Mouse (Mus musculus) layer of hippocampus, adult 8-10 months (tissue): ENCODE results near the gene Gm49378. TPM values are rescaled to one million over a fixed set of nuclear protein-coding genes. Genes with fewer than 3 reads are reported as not detected.

Experiments
- DNase-seq, 2 experiments: peaks; one replicate each; pipeline ENCODE4 v3.0.0; 2022; ENCODE audit warnings: low spot score in 2 of 2
- total RNA-seq, 4 experiments: library from RNA; stranded (reverse); gene quantifications; 2 replicates each; pipeline ENCODE4 v1.2.4; 2022

Gm49378 gene
- total RNA-seq, 4 experiments from 2014 or later, result 4.2 to 7.5 (median 5.5) TPM

DNA sequence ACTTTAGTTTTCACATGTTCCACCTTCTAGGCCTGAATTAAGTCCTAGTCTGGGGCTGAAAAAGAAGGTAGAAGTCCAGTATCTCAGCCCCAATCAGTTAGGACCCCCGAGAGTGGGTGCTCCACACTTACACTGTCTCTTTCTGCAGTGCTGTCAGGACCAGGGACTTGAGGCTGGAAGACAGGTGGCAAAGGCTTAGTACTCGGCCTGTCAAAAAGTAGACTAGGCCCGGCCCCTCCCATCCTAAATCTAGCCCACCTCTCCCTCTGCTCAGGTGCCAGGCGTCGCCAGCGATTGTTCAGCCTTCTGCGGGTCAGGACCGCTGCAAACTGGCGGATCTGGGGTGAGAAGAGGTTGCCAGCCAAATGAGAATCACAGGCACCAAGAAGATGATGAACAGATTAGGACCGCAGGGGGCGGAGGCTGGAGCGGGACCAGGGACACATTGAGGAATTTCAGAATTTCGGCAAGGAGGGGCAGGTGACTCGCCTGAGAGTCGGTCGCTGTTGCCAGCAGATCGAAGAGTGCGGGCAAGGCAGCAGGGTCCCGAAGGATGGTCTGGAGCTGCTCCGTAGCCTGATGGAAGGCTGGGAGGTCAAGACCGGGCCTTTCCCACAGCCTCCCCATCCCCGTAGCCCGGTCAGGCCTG is 2.7 kb downstream of the Gm49378 start:
- DNase-seq, result peak in 1 of 2 experiments; percentile 28

DNA sequence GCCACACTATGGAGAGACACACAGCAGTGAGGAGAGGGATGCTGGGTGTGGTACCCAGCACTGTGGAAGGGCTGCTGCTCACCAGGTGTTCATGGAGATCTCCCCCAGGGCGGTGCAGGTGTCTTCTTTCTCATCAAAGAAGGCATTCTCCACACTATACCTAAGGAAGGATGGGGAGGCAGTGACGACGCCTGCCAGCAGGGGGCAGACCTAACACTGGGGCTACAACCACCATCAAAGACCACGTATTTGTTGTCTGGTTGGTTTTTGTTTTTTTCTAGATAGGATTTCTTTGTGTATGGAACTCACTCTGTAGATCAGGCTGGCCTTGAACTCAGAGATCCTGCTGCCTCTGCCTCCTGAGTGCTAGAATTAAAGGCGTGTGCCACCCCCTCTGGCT is 8.4 kb downstream of the Gm49378 start:
- no peak for DNase-seq

DNA sequence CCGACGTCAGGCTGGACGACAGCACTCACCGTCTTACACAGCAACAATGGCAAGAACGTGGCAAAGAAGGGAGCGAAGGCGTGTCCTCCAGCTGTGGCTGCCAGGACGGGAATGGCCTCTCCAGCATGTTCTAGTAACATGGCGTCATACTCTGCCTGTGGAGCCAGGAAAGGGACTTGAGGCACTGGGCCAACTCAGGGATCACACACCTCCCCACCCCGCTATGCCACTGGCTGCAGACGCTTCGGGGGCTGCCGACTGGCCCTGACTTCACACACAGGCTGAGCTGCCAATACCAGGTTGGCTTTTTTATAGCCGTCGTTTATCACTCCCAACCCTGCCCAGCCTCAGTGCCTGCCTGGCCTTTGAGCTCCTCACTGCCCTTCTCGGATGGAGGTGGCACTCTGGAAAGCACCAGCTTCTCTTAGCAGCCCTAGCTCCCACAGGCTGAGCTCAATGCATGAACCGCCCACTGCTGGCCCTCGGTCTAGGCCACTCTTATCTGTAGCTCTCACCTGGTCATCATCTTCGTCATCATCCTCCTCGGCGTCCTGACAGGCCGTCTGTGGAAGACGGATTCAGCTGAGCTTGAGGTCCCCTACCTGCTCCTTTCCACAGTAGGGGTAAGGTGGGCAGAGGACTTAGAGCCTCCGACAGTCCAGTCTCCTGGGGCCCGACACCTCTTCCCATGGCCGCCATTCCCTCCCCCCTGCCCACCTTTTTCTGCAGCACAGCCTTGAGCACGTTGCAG is 9.4 kb downstream of the Gm49378 start:
- DNase-seq, result no peak

DNA sequence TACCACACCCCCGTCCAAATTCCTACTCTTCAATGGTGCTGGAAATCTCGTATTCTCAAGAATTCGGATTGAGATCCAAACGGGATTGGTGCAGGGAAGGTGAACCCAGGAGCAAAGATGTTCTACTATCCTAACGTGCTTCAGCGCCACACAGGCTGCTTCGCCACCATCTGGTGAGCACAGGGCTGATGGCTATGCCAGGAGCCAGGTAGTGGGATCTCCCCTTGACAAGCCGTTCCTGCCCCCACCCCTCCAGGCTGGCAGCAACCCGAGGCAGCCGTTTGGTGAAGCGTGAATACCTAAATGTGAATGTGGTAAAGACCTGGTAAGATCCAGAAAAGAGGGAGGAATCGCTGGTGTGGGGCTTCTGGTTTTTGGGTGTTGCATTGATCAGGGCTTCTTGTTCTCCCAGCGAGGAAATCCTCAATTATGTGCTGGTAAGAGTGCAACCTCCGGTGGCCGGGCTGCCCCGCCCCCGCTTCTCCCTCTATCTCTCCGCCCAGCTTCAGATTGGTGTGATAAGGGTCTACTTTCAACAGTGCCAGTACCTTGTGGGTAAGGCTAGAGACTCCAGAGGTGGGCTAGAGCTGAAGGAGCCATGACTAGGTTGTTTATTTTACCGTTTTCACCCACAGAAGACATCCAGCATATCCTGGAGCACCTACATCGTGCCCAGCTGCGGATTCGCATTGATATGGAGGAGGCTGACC is 19.1 kb downstream of the Gm49378 start:
- no peak for DNase-seq

DNA sequence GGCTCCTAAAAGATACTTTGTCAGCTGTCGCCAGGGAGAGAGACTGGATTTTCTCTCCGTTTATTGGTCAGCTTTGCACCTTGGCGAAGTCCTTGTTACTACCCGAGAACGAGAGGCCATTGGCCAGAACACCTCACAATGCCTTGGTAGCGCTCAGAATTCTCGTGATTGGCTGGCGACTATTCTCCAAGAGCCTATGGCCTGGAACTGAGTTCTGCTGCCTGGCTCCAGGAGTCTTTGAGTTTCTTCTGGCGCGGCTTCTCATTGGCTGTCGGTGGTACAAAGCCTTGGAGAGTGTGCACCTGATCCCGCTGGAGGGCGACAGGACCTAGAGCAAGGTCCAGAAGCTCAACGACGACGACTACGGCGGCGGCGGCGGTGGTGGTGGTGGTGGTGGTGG is 19.9 kb downstream of the Gm49378 start, which contains the start of gene Rec8:
Rec8 (plus strand) TSS at position 216 of the 400 bp plus-strand sequence.
- no peak for DNase-seq

DNA sequence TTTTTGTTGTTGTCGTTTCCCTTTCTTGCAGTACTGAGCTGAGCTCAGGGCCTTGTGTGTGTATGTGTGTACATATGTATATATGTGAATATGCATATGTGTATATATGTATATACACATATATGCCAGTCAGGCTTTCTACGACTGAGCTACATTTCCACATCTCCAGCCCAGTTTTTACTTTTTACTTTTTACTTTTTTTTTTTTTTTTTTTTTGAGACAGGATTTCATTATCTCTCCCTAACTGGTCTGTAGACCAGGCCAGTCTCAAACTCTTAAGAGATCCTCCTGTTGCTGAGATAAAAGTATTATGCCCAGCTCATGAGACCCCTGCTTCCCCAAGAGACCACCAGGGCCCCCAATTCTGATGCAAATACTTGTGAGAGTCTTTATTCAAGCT is 20.9 kb downstream of the Gm49378 start:
- DNase-seq, result no peak

DNA sequence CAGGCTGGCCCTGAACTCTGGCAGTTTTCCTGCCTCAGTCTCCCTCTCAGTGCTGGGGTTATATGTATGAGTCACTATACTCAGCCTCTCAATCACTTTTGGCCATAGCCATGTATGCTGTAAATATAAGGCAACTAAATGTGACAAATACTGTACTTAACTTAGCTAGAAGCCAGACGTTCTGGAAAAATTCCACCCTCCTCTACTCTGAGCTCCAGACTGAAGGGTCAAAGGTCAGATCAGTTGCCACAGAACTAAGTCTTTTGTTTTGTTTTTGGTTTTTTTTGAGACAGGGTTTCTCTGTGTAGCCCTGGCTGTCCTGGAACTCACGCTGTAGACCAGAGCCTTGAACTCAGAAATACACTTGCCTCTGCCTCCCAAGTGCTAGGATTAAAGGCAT is 21.8 kb downstream of the Gm49378 start:
- DNase-seq, result no peak

DNA sequence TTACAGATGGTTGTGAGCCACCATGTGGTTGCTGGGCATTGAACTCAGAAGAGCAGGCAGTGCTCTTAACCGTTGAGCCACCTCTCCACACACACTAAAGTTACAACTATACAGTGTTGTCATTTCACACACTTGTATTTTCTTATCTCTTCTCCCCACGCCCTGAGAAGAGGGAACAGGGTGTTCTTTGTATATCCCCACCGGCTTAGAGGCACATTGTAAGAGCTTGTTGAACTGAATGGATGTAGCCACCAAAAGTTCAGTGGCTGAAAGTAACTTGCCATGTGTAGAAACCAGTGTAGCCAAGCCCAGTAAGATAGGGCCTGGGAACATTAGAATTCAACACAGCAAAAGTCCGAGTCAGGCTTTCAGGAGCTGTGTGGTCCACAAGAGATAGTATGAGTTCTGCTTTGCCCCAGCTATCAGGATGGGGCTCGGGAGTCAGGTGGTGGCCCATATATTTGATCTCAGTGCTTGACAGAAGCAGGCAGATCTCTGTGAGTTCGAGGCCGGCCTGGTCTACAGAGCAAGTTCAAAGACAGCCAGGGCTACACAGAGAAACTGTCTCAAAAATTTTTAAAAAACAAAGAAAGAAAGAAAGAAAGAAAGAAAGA is 23.0 kb downstream of the Gm49378 start:
- DNase-seq, result no peak

DNA sequence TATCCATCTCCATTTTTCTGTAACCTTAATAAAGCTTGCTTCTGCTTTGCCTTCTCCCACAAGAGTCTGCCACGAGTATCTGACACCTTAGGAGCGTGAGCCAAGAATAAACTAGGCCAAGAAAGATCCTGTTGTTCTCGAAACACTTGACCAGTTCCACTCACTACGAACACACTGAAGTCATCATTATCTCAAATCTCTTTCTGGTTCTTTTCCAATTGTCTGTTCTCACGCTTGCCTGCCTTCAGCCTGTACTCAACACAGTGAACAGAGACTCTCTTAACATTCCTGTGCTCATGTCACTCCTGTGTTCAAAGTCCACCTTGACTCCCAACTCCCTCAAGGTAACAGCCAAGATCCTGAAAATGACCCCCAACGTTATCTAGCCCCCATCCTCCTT is 24.3 kb downstream of the Gm49378 start:
- DNase-seq, result no peak

DNA sequence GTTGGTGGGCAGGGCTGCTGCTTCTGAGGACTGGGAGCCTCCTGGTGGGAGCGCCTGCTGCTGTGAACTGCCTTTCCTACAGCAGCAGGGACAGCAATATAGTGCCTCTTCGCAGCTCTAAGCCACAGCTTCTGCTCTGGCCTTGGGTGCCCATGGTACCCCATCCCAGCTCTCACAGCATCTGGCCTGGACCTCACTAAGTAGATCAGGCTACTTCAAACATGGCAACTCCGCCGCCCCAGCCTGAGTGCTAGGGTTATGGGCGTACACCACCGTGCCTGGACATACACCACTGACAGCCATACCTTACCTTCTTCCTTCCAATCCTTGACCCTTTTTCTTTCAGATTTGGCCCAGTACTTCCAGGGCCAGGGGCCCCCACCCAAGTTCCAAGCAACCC is 29.4 kb downstream of the Gm49378 start:
- DNase-seq, result no peak

DNA sequence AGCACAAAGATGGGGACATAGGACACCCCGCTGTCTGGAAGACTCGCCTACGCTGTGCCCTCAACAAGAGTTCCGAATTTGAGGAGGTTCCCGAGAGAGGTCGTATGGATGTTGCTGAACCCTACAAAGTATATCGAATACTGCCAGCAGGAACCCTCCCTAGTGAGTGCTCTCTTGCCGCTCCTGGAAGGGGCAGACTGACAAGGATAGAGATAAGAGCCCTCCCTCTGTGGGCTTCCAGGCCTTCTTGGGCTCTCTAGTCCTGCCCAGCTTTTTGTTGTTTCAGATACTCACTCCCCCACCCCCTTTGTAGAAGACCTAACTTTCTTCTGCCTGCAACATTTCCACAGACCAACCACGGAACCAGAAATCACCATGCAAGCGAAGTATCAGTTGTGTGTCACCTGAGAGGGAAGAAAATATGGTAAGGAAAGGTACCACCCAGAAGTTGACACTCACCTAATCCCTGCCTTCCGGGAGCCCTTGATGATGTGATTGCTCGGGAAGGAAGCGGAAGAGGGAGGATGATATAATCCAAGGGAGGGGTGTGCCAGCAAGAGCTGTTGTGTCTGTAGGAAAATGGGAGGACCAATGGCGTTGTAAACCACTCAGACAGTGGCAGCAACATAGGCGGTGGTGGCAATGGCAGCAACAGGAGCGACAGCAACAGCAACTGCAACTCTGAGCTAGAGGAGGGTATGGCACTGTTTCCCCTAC is 31.8 kb downstream of the Gm49378 start:
- DNase-seq, result no peak

DNA sequence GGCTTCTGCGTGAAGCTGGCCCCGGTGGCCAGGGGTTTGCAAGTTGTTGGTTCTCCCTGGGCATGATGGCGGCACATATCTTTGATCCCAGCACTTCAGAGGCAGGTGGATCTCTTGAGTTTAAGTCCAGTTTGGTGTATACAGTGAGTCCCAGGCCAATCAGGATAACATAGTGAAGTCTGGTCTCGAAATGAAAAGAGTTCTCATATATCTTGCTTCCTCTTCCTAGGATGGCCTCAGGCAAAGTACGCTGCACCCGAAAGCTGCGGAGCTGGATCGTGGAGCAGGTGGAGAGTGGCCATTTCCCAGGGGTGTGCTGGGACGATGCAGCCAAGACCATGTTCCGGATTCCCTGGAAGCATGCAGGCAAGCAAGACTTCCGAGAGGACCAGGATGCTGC is 32.9 kb downstream of the Gm49378 start:
- no peak for DNase-seq

DNA sequence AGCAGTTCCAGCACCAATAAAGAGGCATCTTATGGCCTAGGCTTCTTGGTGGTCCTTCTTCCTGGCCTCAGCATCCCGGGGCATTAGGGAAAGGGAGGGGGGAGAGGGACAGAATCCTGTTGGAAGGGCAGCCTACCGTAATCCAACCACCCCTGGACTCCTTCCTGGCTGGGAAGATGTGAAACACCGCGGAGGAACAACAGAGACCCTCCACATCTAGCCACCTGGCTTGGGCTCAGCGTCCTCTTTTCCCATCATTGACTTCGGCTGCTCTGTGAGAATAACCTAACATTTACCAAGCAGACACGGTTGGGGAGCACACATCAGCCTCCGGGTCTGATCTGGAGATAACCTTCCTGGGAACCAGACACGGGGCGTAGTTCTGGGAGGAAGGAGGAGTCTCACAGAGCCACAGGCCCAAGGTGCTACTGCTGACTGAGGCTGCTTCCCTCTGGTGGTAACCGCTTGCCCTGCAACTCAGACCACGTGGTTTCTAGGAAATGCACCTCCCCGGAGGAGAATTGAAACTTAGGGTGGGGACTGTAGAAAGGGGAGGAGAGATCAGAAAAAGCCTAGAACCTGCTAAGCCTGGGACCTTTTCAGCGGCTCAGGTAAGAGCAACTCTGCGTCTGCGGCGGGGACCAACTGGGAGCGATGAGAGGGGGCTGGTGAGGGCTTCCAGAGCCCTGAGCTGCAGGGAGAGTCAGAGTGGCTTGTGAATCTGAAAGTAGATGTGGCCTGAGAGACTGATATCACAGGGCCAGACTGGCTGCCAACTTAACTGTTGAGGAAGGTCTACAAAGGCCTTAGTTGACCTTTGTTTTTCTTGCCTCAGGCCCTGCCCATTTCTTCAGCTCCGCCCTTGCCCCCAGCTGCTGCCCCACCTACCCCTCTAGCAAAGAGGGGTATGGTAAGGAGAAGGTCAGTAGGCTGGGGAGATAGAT is 33.8 kb downstream of the Gm49378 start:
- DNase-seq, result peak; percentile 80 to 85

DNA sequence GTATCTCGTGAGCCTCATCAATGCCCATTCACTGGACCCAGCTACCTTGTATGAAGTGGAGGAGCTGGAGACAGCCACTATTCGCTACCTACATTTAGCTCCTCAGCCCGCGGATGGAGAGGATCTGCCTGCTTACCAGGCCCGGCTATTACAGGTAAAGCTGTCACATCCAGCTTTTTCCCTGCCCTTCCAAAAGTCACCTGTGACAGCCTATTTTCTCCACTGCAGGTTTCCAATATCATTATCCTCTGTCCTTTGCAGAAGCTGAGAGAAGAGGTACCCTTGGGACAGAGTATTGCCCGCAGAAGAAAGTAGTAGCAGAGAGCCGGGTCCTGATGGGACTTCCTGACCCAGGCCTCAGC is 34.4 kb downstream of the Gm49378 start, which contains the start of gene Irf9:
Irf9 (plus strand) TSS at position 301 of the 362 bp plus-strand sequence.
- no peak for DNase-seq

DNA sequence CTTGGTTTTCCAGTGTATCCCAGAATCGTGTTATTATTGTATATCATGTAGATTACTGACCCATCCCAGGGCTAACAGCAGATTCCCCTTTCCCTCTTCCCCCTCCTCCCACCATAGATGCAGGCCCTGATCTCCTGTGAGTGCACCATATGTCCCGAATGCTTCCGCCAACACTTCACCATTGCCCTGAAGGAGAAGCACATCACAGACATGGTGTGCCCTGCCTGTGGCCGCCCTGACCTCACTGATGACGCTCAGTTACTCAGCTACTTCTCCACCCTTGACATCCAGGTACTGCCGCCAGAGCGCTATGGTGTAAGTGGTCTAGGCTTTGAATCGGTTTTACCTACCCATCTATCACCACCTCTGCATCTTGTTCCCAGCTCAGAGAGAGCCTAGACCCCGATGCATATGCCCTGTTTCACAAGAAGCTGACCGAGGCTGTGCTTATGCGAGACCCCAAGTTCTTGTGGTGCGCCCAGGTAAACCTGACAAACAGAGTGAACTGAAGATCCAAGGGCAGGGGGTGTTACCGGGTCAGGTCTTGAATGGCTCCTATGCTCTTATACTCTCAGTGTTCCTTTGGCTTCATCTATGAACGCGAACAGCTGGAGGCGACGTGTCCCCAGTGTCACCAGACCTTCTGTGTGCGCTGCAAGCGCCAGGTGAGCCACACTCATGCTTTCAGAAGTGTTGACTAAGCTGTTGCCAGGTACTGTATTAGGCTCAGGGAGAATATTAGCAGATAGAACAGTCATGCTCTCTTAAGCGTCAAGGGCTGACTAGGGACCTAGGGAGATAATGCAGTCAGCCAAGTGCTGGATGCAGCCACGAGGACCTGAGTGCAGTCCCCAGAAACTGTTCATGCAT is 38.9 kb downstream of the Gm49378 start:
- no peak for DNase-seq

DNA sequence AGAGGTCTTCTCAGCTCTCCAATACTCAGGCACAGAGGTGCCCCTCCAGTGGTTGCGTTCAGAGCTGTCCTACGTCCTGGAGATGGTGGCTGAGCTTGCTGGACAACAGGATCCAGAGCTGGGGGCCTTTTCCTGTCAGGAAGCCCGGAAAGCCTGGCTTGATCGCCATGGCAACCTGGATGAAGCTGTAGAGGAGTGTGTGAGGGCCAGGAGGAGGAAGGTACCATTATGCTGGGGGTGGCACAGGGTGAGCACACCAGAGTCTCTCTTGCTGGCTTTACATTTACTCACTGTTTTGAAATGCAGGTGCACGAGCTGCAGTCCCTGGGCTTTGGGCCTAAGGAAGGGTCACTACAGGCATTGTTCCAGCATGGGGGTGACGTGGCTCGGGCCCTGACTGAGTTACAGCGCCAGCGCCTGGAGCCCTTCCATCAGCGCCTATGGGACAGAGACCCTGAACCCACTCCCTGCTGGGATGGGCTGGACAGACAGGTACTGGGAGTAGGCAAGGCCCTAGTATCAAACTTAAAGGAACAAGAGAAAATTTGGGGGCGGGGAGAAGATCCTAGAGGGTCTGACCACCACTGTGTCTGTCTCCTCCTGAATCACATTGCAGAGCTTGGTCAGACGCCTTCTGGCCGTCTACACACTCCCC is 41.5 kb downstream of the Gm49378 start:
- peak in 1 of 2 experiments; percentile 32 for DNase-seq

DNA sequence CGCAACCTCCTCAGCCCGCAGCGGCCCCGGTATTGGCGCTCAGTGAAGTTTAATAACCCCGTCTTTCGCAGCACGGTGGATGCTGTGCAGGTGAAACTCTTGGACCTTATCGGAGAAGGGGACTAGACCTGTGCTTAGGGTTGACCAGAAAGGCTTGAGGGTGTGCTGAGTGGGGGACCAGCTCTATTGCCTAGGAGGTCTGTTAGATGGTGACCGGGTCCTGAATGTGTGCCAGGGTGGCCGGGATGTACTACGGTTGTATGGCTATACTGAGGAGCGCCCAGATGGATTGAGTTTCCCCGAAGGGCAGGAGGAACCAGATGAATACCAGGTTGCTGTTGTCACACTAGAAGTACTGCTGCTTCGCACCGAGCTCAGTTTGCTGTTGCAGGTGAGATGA is 45.5 kb downstream of the Gm49378 start:
- DNase-seq, result no peak

DNA sequence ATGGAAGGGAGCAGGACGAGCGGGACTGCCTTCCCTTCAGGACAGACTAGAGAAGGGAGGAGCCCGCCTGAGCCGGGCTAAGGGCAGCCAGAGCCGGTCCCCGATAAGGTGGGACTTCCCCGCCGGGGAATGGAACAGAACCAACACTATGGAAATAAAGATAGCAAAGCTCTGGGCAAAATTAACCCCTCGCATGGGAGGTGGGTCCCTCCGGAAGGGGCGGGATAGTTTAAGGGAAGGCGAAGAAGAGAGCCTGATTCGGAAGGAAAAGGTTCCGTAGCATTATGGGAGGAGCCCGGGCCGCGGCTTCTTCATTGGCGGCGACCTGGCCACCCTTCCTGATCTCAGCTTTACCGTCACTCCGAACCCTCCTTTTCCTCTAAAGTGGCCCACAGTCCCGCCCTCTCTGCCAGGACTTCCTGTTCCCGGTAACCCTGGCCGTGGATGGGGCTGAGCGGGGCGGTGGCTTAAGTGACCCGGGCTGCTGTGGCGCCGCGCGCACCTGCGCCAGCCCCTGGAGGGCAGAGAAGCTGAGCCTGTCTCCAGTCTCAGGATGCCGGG is 46.3 kb downstream of the Gm49378 start, which contains the start of gene Rnf31:
Rnf31 (plus strand) TSS at position 378 of the 561 bp plus-strand sequence.
- DNase-seq, result peak; percentile 94
